Mouse (Mus musculus) thymus, postnatal 25 days (tissue): ENCODE results near the gene Hcfc2.

Experiments
- DNase-seq: peaks from one replicate; pipeline ENCODE4 v3.0.0; 2022

Gene Hcfc2

GRCm38 (mm10) chr10:82695956-82696355 lies at the start of gene Hcfc2:
Gene Hcfc2, plus strand, starts transcription at chr10:82696160.
- DNase-seq, result no peak

GRCm38 (mm10) chr10:82647205-82647811 lies 48.7 kb upstream of the Hcfc2 start:
- DNase-seq, result no peak

- DNase-seq, result no peak
These were observed 44.7 kb upstream of the Hcfc2 start for GRCm38 (mm10) chr10:82651221-82651620.

GRCm38 (mm10) chr10:82652625-82653024 lies 43.3 kb upstream of the Hcfc2 start:
- DNase-seq, result no peak

- DNase-seq, result no peak
These were observed 41.4 kb upstream of the Hcfc2 start for GRCm38 (mm10) chr10:82654581-82654980.

GRCm38 (mm10) chr10:82661820-82662219 lies 34.1 kb upstream of the Hcfc2 start:
- peak; percentile 24 for DNase-seq

GRCm38 (mm10) chr10:82662267-82662990 lies 33.5 kb upstream of the Hcfc2 start:
- DNase-seq, result peak; percentile 67

- no peak for DNase-seq
These were observed 32.7 kb upstream of the Hcfc2 start for GRCm38 (mm10) chr10:82663289-82663688.

- DNase-seq, result no peak
These were observed 30.0 kb upstream of the Hcfc2 start for GRCm38 (mm10) chr10:82665951-82666350.

- DNase-seq, result peak; percentile 91
These were observed 29.3 kb upstream of the Hcfc2 start for GRCm38 (mm10) chr10:82666436-82667234.

GRCm38 (mm10) chr10:82670205-82670604 lies 25.8 kb upstream of the Hcfc2 start:
- no peak for DNase-seq

GRCm38 (mm10) chr10:82676949-82677348 lies 19.0 kb upstream of the Hcfc2 start:
- DNase-seq, result no peak

GRCm38 (mm10) chr10:82680769-82681168 lies 15.2 kb upstream of the Hcfc2 start:
- no peak for DNase-seq

- DNase-seq, result no peak
These were observed 14.3 kb upstream of the Hcfc2 start for GRCm38 (mm10) chr10:82681639-82682038.

GRCm38 (mm10) chr10:82685440-82685839 lies 10.5 kb upstream of the Hcfc2 start:
- DNase-seq, result no peak

GRCm38 (mm10) chr10:82689681-82690211 lies 6.2 kb upstream of the Hcfc2 start:
- no peak for DNase-seq

- no peak for DNase-seq
These were observed 5.5 kb upstream of the Hcfc2 start, which contains the start of gene Glt8d2 for GRCm38 (mm10) chr10:82690494-82690893. Gene Glt8d2, minus strand, starts transcription at chr10:82690650.

- no peak for DNase-seq
These were observed 606 bp downstream of the Hcfc2 start for GRCm38 (mm10) chr10:82696453-82697079.

- no peak for DNase-seq
These were observed 1.4 kb downstream of the Hcfc2 start for GRCm38 (mm10) chr10:82697305-82697898.

GRCm38 (mm10) chr10:82698712-82699261 lies 2.8 kb downstream of the Hcfc2 start:
- peak; percentile 93 for DNase-seq

- no peak for DNase-seq
These were observed 3.5 kb downstream of the Hcfc2 start for GRCm38 (mm10) chr10:82699296-82699941.

GRCm38 (mm10) chr10:82741354-82741753 lies 45.4 kb downstream of the Hcfc2 start:
- DNase-seq, result no peak
